Mouse (Mus musculus) intestine, embryonic 16.5 days (tissue): ENCODE data around the gene Cpe. TPM values are rescaled to one million over a fixed set of nuclear protein-coding genes. Genes with fewer than 3 reads are reported as not detected.

ENCODE experiments used
- ATAC-seq: fragments of 200-750 bp; cut with Nextera tagmentation; 2 replicates; pipeline ENCODE4 v1.8.0; 2017; ENCODE audit warnings: moderate TSS enrichment, moderate library complexity
- H3K27ac ChIP-seq: fragments of 300-500 bp; sonication (generic); 2 replicates; pipeline ENCODE4 v1.5.1; 2014; ENCODE audit warnings: mild to moderate bottlenecking, low read length
- H3K27me3 ChIP-seq: fragments of 300-500 bp; sonication (generic); replicated peaks from 2 replicates; pipeline ENCODE4 v1.6.1; 2014; ENCODE audit warnings: low read length, control low read depth, mixed read lengths; ENCODE audit not compliant: control insufficient read depth, insufficient read depth
- H3K36me3 ChIP-seq: fragments of 300-500 bp; sonication (generic); 2 replicates; pipeline ENCODE4 v1.6.1; 2014; ENCODE audit warnings: low read length, control low read depth; ENCODE audit not compliant: control insufficient read depth, insufficient read depth
- H3K4me1 ChIP-seq: fragments of 300-500 bp; sonication (generic); 2 replicates; pipeline ENCODE4 v1.6.1; 2014; ENCODE audit warnings: low read length, control low read depth, mixed read lengths; ENCODE audit not compliant: control insufficient read depth, insufficient read depth
- H3K4me2 ChIP-seq: fragments of 300-500 bp; sonication (generic); 2 replicates; pipeline ENCODE4 v1.6.1; 2014; ENCODE audit warnings: low read depth, low read length, control low read depth
- H3K4me3 ChIP-seq: fragments of 300-500 bp; sonication (generic); 2 replicates; pipeline ENCODE4 v1.5.1; 2014; ENCODE audit warnings: mild to moderate bottlenecking, low read length
- H3K9ac ChIP-seq: fragments of 300-500 bp; sonication (generic); 2 replicates; pipeline ENCODE4 v1.6.1; 2014; ENCODE audit warnings: low read depth, low read length
- H3K9me3 ChIP-seq: fragments of 300-500 bp; sonication (generic); 2 replicates; pipeline ENCODE4 v1.6.1; 2016; ENCODE audit warnings: low read length, control low read depth; ENCODE audit not compliant: control insufficient read depth
- WGBS: fragments of 180-500 bp; shearing (Covaris S2); extraction: QIAGEN DNeasy Blood & Tissue Kit; methylation state at CpG from one replicate; pipeline ENCODE4 v1.1.7; 2014; 5-methylcytosine and 5-hydroxymethylcytosine counted together
- polyA plus RNA-seq: library from polyadenylated mRNA; unstranded; fragments of >200 nt; fragmentation: Nextera tagmentation; extraction: Ambion mirVana; gene quantifications from 2 replicates; pipeline ENCODE4 v1.2.1, GENCODE M21; 2015

Gene Cpe
- polyA plus RNA-seq: 149 and 153 TPM in 2 replicates

GRCm38 (mm10) chr8:64692651-64693201 lies at the start of gene Cpe:
Gene Cpe, minus strand, starts transcription at chr8:64693054.
- Histone ChIP-seq H3K27ac (peak within 1 kb of the TSS; percentile 86), H3K4me3 (peak within 1 kb of the TSS; percentile 71), H3K27me3 (no peaks in the 10 kb centered on the region), H3K9me3 (no peaks in the 10 kb centered on the region), H3K4me1 (peaks cover 4% of the 10 kb centered on the region; the same call in 1 of the 2 replicates), H3K4me2 (peak within 1 kb of the TSS; percentile 96), H3K9ac (peak within 1 kb of the TSS; percentile 77), H3K36me3 (no peaks in the 10 kb centered on the region)
- under 1% methylated on average over 54 of the region's 54 CpGs for WGBS
- ATAC-seq: peak; percentile 100

GRCm38 (mm10) chr8:64740547-64741211 lies 47.8 kb upstream of the Cpe start:
- Histone ChIP-seq H3K9ac (no peak overlapping the region), H3K27ac (no peak overlapping the region), H3K4me3 (no peak overlapping the region), H3K9me3 (no peaks in the 10 kb centered on the region), H3K36me3 (no peaks in the 10 kb centered on the region; the same call in 1 of the 2 replicates), H3K27me3 (no peaks in the 10 kb centered on the region), H3K4me1 (no peaks in the 10 kb centered on the region), H3K4me2 (no peak overlapping the region)
- no peak for ATAC-seq
- WGBS: 91% methylated on average over 13 of the region's 13 CpGs

GRCm38 (mm10) chr8:64738916-64739315 lies 46.1 kb upstream of the Cpe start:
- no peak overlapping the region for H3K9ac ChIP-seq
- no peaks in the 10 kb centered on the region; the same call in 1 of the 2 replicates for H3K36me3 ChIP-seq
- no peak overlapping the region for H3K27ac ChIP-seq
- no peak overlapping the region for H3K4me3 ChIP-seq
- no peak for ATAC-seq
- WGBS: 81% methylated on average over 1 of the region's 1 CpGs
- no peaks in the 10 kb centered on the region for H3K4me1 ChIP-seq
- no peaks in the 10 kb centered on the region for H3K27me3 ChIP-seq
- H3K4me2 ChIP-seq: no peak overlapping the region
- no peaks in the 10 kb centered on the region for H3K9me3 ChIP-seq

- no peak overlapping the region for H3K4me2 ChIP-seq
- H3K4me3 ChIP-seq: no peak overlapping the region
- H3K9ac ChIP-seq: no peak overlapping the region
- H3K27me3 ChIP-seq: no peaks in the 10 kb centered on the region
- H3K4me1 ChIP-seq: no peaks in the 10 kb centered on the region
- no peaks in the 10 kb centered on the region for H3K9me3 ChIP-seq
- 0 out of 2 replicates have a peak overlapping the region, but pooled peaks have one; percentile 33 for H3K27ac ChIP-seq
- no peak for ATAC-seq
- 77% methylated on average over 3 of the region's 3 CpGs for WGBS
- no peaks in the 10 kb centered on the region; the same call in 1 of the 2 replicates for H3K36me3 ChIP-seq
Measured at GRCm38 (mm10) chr8:64736767-64737323, 44.0 kb upstream of the Cpe start.

GRCm38 (mm10) chr8:64735161-64735560 lies 42.3 kb upstream of the Cpe start:
- Histone ChIP-seq H3K4me3 (no peak overlapping the region), H3K4me2 (no peak overlapping the region), H3K27ac (no peak overlapping the region), H3K36me3 (peaks cover 4% of the 10 kb centered on the region), H3K9me3 (no peaks in the 10 kb centered on the region), H3K27me3 (no peaks in the 10 kb centered on the region), H3K4me1 (no peaks in the 10 kb centered on the region), H3K9ac (no peak overlapping the region)
- WGBS: 85% methylated on average over 8 of the region's 8 CpGs
- ATAC-seq: no peak

GRCm38 (mm10) chr8:64733271-64733943 lies 40.6 kb upstream of the Cpe start, which contains the start of gene Msmo1:
Gene Msmo1, minus strand, starts transcription at chr8:64733792.
- Histone ChIP-seq H3K4me3 (peak within 1 kb of the TSS; percentile 92), H3K4me2 (peak within 1 kb of the TSS; percentile 60), H3K36me3 (peaks cover 4% of the 10 kb centered on the region), H3K9me3 (no peaks in the 10 kb centered on the region), H3K9ac (peak within 1 kb of the TSS; percentile 75), H3K27me3 (no peaks in the 10 kb centered on the region), H3K27ac (peak within 1 kb of the TSS; percentile 78), H3K4me1 (no peaks in the 10 kb centered on the region)
- peak; percentile 99 for ATAC-seq
- under 1% methylated on average over 60 of the region's 60 CpGs for WGBS

GRCm38 (mm10) chr8:64732596-64732995 lies 39.7 kb upstream of the Cpe start:
- Histone ChIP-seq H3K4me1 (no peaks in the 10 kb centered on the region), H3K4me3 (peak overlapping the region; percentile 92), H3K4me2 (peak overlapping the region; percentile 60), H3K27ac (peak overlapping the region; percentile 78), H3K36me3 (peaks cover 4% of the 10 kb centered on the region), H3K9me3 (no peaks in the 10 kb centered on the region), H3K27me3 (no peaks in the 10 kb centered on the region), H3K9ac (peak overlapping the region; percentile 75)
- 7% methylated on average over 9 of the region's 9 CpGs for WGBS
- no peak for ATAC-seq

- H3K4me2 ChIP-seq: no peak overlapping the region
- ATAC-seq: no peak
- WGBS: 76% methylated on average over 7 of the region's 7 CpGs
- no peak overlapping the region for H3K9ac ChIP-seq
- no peaks in the 10 kb centered on the region for H3K4me1 ChIP-seq
- H3K27me3 ChIP-seq: no peaks in the 10 kb centered on the region
- no peak overlapping the region for H3K4me3 ChIP-seq
- no peak overlapping the region for H3K27ac ChIP-seq
- peaks cover 17% of the 10 kb centered on the region for H3K36me3 ChIP-seq
- no peaks in the 10 kb centered on the region for H3K9me3 ChIP-seq
Measured at GRCm38 (mm10) chr8:64728156-64728555, 35.3 kb upstream of the Cpe start.

GRCm38 (mm10) chr8:64726190-64726695 lies 33.4 kb upstream of the Cpe start:
- no peak overlapping the region for H3K4me2 ChIP-seq
- H3K4me1 ChIP-seq: no peaks in the 10 kb centered on the region
- H3K4me3 ChIP-seq: no peak overlapping the region
- WGBS: 75% methylated on average over 4 of the region's 4 CpGs
- no peaks in the 10 kb centered on the region for H3K9me3 ChIP-seq
- no peak overlapping the region for H3K27ac ChIP-seq
- H3K9ac ChIP-seq: no peak overlapping the region
- ATAC-seq: no peak; the same call in 1 of the 2 replicates
- H3K36me3 ChIP-seq: peaks cover 21% of the 10 kb centered on the region
- H3K27me3 ChIP-seq: no peaks in the 10 kb centered on the region
